Comparison of ENCODE assay signal across 10 mouse cellular contexts in the genomic region with DNA sequence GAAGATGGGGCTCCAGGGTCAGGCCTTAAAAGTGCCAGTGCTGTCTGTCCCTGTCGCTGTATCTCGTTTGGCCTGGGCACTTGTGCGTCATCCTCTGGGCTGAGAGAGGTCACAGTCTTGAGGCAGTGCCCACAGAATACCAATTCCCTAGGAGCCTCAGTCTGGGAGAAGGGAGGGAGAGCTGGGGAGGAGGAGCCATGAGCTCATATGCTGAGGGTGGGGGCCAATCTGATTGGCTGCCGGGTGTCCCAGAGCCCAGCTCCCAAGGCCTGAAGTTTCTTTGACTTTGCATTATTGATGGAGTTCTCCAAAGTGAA. TPM values are rescaled to one million over a fixed set of nuclear protein-coding genes. Genes with fewer than 3 reads are reported as not detected.
DNase-seq lines count a peak whose midpoint lies in the region; ATAC-seq lines count a peak whose summit lies in the region.
"Had no signal": no experiment of that assay in that cellular context is flagged by ENCODE, and none has a peak within 500 bp of the region (broad histone marks: within the 10 kb centered on the region; RNA-seq: fewer than 3 reads in every experiment).

No protein-coding gene starts in this region.

- WGBS in intestine, embryonic 16.5 days = 52% methylated on average over 4 of the region's 4 CpGs

- no peak overlapping the region for H3K4me2 ChIP-seq in intestine, embryonic 16.5 days (ENCODE audit: low read depth, low read length)

- no peaks in the 10 kb centered on the region for H3K36me3 ChIP-seq in intestine, embryonic 16.5 days (ENCODE audit: control insufficient read depth, insufficient read depth, low read length)

- peak; percentile 50 for DNase-seq in layer of hippocampus, adult 11-12 months (ENCODE audit: low spot score)
- DNase-seq in layer of hippocampus, adult 9-10 months (ENCODE audit: low spot score) = no peak
- DNase-seq in cerebellum, adult 8-10 months = peak; percentile 37
- peak; percentile 97 for DNase-seq in heart, adult 11 months
- no peak for DNase-seq in right cerebral cortex, adult 2 months (ENCODE audit: low spot score in 2 of 2)
- no peak for DNase-seq in spleen, postnatal 10 days (ENCODE audit: low spot score in 2 of 2)

- no peak overlapping the region for H3K27ac ChIP-seq in intestine, embryonic 16.5 days (ENCODE audit: low read length)

- 0 out of 2 replicates have a peak overlapping the region, but pooled peaks have one; percentile 26 for H3K9ac ChIP-seq in intestine, embryonic 16.5 days (ENCODE audit: low read depth, low read length)

- no peaks in the 10 kb centered on the region for H3K27me3 ChIP-seq in intestine, embryonic 16.5 days (replicated peaks; ENCODE audit: control insufficient read depth, insufficient read depth, low read length)

- no peak overlapping the region for H3K4me3 ChIP-seq in intestine, embryonic 16.5 days (ENCODE audit: low read length)
- H3K4me3 ChIP-seq: erythroblast, embryonic 14.5 days had no signal

- no peak for ATAC-seq in intestine, embryonic 16.5 days
- no peak for ATAC-seq in erythroblast, adult 5-6 weeks (replicated peaks; ENCODE audit: low FRiP score, poor library complexity, severe bottlenecking)

- peaks cover 10% of the 10 kb centered on the region; the same call in 1 of the 2 replicates for H3K4me1 ChIP-seq in intestine, embryonic 16.5 days (ENCODE audit: control insufficient read depth, insufficient read depth, low read length)

- H3K9me3 ChIP-seq in intestine, embryonic 16.5 days (ENCODE audit: control insufficient read depth, low read length) = no peaks in the 10 kb centered on the region
- H3K9me3 ChIP-seq: G1E had no signal

RNA-seq across cellular contexts. Expression of gene Usp2, which starts 5.7 kb away (rescaled TPM):
- polyA plus RNA-seq in intestine, embryonic 16.5 days (2015; fragmentation: Nextera tagmentation; extraction: Ambion mirVana) = 13.2 and 15.6 TPM in 2 replicates
- total RNA-seq in erythroblast, adult 5-6 weeks (2015; ENCODE audit: low replicate concordance) = 1.0 and 1.3 TPM in 2 replicates
- total RNA-seq in erythroblast, adult 5-6 weeks (2017; ENCODE audit: low replicate concordance) = 0.28 and 5.7 TPM in 2 replicates
- polyA plus RNA-seq: erythroblast, embryonic 14.5 days had no signal

RNA-seq across cellular contexts. Expression of gene Mfrp, which starts 29.0 kb away (rescaled TPM):
- polyA plus RNA-seq in intestine, embryonic 16.5 days (2015; fragmentation: Nextera tagmentation; extraction: Ambion mirVana) = 0.18 and 0.24 TPM in 2 replicates
- total RNA-seq in erythroblast, adult 5-6 weeks (2015; ENCODE audit: low replicate concordance) = not detected in 2 replicates
- not detected in 2 replicates for total RNA-seq in erythroblast, adult 5-6 weeks (2017; ENCODE audit: low replicate concordance)
- total RNA-seq: G1E had no signal
- polyA plus RNA-seq: erythroblast, embryonic 14.5 days; G1E had no signal

RNA-seq across cellular contexts. Expression of gene Thy1, which starts 29.4 kb away (rescaled TPM):
- polyA plus RNA-seq in intestine, embryonic 16.5 days (2015; fragmentation: Nextera tagmentation; extraction: Ambion mirVana) = 1.8 TPM in 2 replicates
- 1.5 and 9.0 TPM in 2 replicates for total RNA-seq in erythroblast, adult 5-6 weeks (2015; ENCODE audit: low replicate concordance)
- total RNA-seq in erythroblast, adult 5-6 weeks (2017; ENCODE audit: low replicate concordance) = 5.0 TPM in 1 of 2 replicates, not detected in the other
- total RNA-seq: G1E had no signal
- polyA plus RNA-seq: erythroblast, embryonic 14.5 days; G1E had no signal

RNA-seq across cellular contexts. Expression of gene C1qtnf5, which starts 34.5 kb away (rescaled TPM):
- 2.7 and 3.0 TPM in 2 replicates for polyA plus RNA-seq in intestine, embryonic 16.5 days (2015; fragmentation: Nextera tagmentation; extraction: Ambion mirVana)
- total RNA-seq in erythroblast, adult 5-6 weeks (2015; ENCODE audit: low replicate concordance) = 2.1 TPM in 1 of 2 replicates, not detected in the other
- total RNA-seq in erythroblast, adult 5-6 weeks (2017; ENCODE audit: low replicate concordance) = not detected in 2 replicates
- total RNA-seq: G1E had no signal

RNA-seq across cellular contexts. Expression of gene Gm49380, which starts 40.7 kb away (rescaled TPM):
- polyA plus RNA-seq in intestine, embryonic 16.5 days (2015; fragmentation: Nextera tagmentation; extraction: Ambion mirVana) = 0.05 and 0.12 TPM in 2 replicates
- not detected in 2 replicates for total RNA-seq in erythroblast, adult 5-6 weeks (2015; ENCODE audit: low replicate concordance)
- total RNA-seq in erythroblast, adult 5-6 weeks (2017; ENCODE audit: low replicate concordance) = not detected in 2 replicates
- polyA plus RNA-seq: erythroblast, embryonic 14.5 days; G1E had no signal

Comparison
In these comparisons a context has a peak if more than half of its experiments do, and no peak if none do; other contexts are left out.
1. DNase-seq: peak in layer of hippocampus, adult 11-12 months (single experiment), cerebellum, adult 8-10 months (single experiment) and heart, adult 11 months (single experiment); none in layer of hippocampus, adult 9-10 months (single experiment), right cerebral cortex, adult 2 months (0 of 2) and spleen, postnatal 10 days (0 of 2).